ENCODE assay signal across 7 mouse cellular contexts in the genomic region with DNA sequence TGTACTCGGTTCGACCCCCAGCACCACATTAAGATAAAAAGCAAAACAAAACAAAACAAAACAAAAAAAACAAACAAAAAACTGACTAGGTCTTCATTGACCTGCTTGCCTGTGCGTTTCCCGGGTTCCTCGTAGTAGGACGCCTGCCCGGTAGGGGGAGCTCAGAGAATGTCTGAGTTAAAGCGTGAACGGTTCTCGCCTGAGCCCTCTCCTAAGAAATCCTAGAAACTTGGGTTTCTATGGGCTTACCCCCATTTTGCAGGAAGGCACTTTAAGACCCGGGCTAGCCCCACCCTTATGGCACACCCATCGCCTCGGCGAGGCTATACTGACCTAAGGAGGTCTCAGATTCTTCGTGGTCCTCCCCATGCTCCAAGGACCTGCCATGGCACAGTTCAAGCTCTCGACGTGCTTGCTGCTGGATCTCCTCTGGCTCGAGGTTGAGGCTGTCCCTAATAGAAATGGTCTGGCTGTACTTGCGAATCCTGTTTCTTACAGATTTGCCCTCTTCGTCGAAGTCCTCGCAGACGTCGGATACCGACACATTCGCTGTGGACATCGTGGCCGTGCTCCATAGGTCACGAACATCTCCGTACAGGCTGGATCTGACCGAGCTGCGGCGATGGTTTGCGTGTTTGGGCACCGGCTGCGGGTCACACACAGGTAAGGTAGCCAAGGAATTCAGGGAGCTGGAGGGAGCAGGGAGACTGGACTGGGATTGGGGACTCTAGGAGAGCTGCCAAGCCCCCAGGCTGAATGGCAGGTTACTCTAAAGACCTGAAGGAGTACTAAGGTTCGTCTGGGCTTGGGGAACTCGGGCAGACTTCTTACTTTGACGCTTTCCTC. TPM values are rescaled to one million over a fixed set of nuclear protein-coding genes. Genes with fewer than 3 reads are reported as not detected.
DNase-seq lines count a peak whose midpoint lies in the region; ATAC-seq and TF ChIP-seq lines count a peak whose summit lies in the region.

No protein-coding gene starts in this region.

- H3K27me3 ChIP-seq in heart, adult 2 months (ENCODE audit: control insufficient read depth, insufficient read depth, low read length), result peaks cover 13% of the 10 kb centered on the region
- H3K27me3 ChIP-seq in limb, embryonic 12.5 days, result peaks cover 76% of the 10 kb centered on the region
- H3K27me3 ChIP-seq in midbrain, embryonic 15.5 days (replicated peaks), result peaks cover 65% of the 10 kb centered on the region

- H3K4me1 ChIP-seq in cortical plate, adult 2 months (ENCODE audit: control insufficient read depth, insufficient read depth, low read length), result peaks cover 4% of the 10 kb centered on the region; the same call in 1 of the 2 replicates
- H3K4me1 ChIP-seq in heart, adult 2 months (ENCODE audit: control insufficient read depth, insufficient read depth, low read length), result peaks cover 10% of the 10 kb centered on the region
- peaks cover 33% of the 10 kb centered on the region for H3K4me1 ChIP-seq in limb, embryonic 12.5 days (replicated peaks)
- peaks cover 34% of the 10 kb centered on the region for H3K4me1 ChIP-seq in midbrain, embryonic 15.5 days

- no peak for TF ChIP-seq POLR2A in cortical plate, adult 2 months (IDR thresholded peaks at IDR 0.05; ENCODE audit: extremely low read depth, insufficient read depth, low read length)
- TF ChIP-seq POLR2A in heart, adult 2 months (IDR thresholded peaks at IDR 0.05; ENCODE audit: insufficient read depth, low read depth, low read length), result no peak

- H3K9me3 ChIP-seq in limb, embryonic 12.5 days, result peaks cover 6% of the 10 kb centered on the region; the same call in 1 of the 2 replicates
- H3K9me3 ChIP-seq in midbrain, embryonic 15.5 days, result no peaks in the 10 kb centered on the region

- WGBS in heart, adult 2 months, result 5% methylated on average over 39 of the region's 39 CpGs
- WGBS in limb, embryonic 12.5 days, result 5% methylated on average over 39 of the region's 39 CpGs
- WGBS in midbrain, embryonic 15.5 days, result 4% methylated on average over 39 of the region's 39 CpGs

- no peaks in the 10 kb centered on the region for H3K79me2 ChIP-seq in heart, adult 2 months (replicated peaks; ENCODE audit: control insufficient read depth, insufficient read depth, low read length)

- TF ChIP-seq CTCF in cortical plate, adult 2 months (IDR thresholded peaks at IDR 0.05; ENCODE audit: extremely low read depth, insufficient read depth, low read length), result peak; percentile 85
- peak; percentile 97 for TF ChIP-seq CTCF in heart, adult 2 months (IDR thresholded peaks at IDR 0.05)

- H3K27ac ChIP-seq in cortical plate, adult 2 months (ENCODE audit: insufficient read depth, low read length), result no peak overlapping the region
- no peak overlapping the region for H3K27ac ChIP-seq in heart, adult 2 months
- no peak overlapping the region for H3K27ac ChIP-seq in limb, embryonic 12.5 days
- H3K27ac ChIP-seq in midbrain, embryonic 15.5 days, result no peak overlapping the region

- ATAC-seq in limb, embryonic 12.5 days (ENCODE audit: insufficient number of reproducible peaks, insufficient read depth, low FRiP score, low TSS enrichment, low read depth), result no peak
- no peak for ATAC-seq in midbrain, embryonic 15.5 days (replicated peaks)

- peak overlapping the region; percentile 33 for H3K4me2 ChIP-seq in limb, embryonic 12.5 days
- 0 out of 2 replicates have a peak overlapping the region, but pooled peaks have one; percentile 14 for H3K4me2 ChIP-seq in midbrain, embryonic 15.5 days

- no peak overlapping the region for H3K4me3 ChIP-seq in cortical plate, adult 2 months (ENCODE audit: insufficient read depth, low read length)
- H3K4me3 ChIP-seq in heart, adult 2 months, result peak overlapping the region; percentile 29; the same call in 1 of the 2 replicates
- H3K4me3 ChIP-seq in limb, embryonic 12.5 days (replicated peaks), result peak overlapping the region; percentile 22
- H3K4me3 ChIP-seq in midbrain, embryonic 15.5 days, result peak overlapping the region; percentile 10; the same call in 1 of the 2 replicates

- peak; percentile 89 to 90 for DNase-seq in adrenal gland, adult 18-20 months (ENCODE audit: low spot score in 2 of 2)
- peak; percentile 85 to 91 for DNase-seq in heart, adult 2 months
- DNase-seq in kidney, adult 8-10 months, result peak; percentile 79 to 92
- peak; percentile 83 to 95 for DNase-seq in spleen, postnatal 4 days (ENCODE audit: low spot score in 2 of 2)

- peak overlapping the region; percentile 36 for H3K9ac ChIP-seq in heart, adult 2 months (ENCODE audit: low read depth, low read length)
- no peak overlapping the region for H3K9ac ChIP-seq in limb, embryonic 12.5 days (replicated peaks)
- no peak overlapping the region for H3K9ac ChIP-seq in midbrain, embryonic 15.5 days

- H3K36me3 ChIP-seq in heart, adult 2 months (ENCODE audit: control insufficient read depth, insufficient read depth, low read length), result no peaks in the 10 kb centered on the region
- H3K36me3 ChIP-seq in limb, embryonic 12.5 days, result no peaks in the 10 kb centered on the region
- H3K36me3 ChIP-seq in midbrain, embryonic 15.5 days (replicated peaks), result no peaks in the 10 kb centered on the region

- 0 out of 2 replicates have a peak, but pooled peaks have one; percentile 35 for TF ChIP-seq EP300 in heart, adult 2 months (IDR thresholded peaks at IDR 0.05; ENCODE audit: insufficient read depth, low read depth, low read length)

- intact Hi-C loops in heart, adult 2 months (cut with DNase I), result loop anchor here (1.0 to 2.0 kb wide), 4 partner anchors 14 to 96 kb away; no protein-coding TSS in a partner anchor

RNA-seq across cellular contexts. Expression of gene Catsperz, which starts 0.5 kb away (rescaled TPM):
- total RNA-seq in adrenal gland, adult 18-20 months (2021), result 1 to 10 TPM in 1 of 2 experiments, not detected in 1; 1.2 TPM
- 31.9 and 33.9 TPM in 2 replicates for polyA plus RNA-seq in cortical plate, adult 2 months (2012; rRNA removed)
- total RNA-seq in heart, adult 2 months (2021), result not detected
- polyA plus RNA-seq in heart, adult 2 months (2012; rRNA removed), result 0.23 and 0.64 TPM in 2 replicates
- polyA plus RNA-seq in limb, embryonic 12.5 days (2016; fragmentation: Nextera tagmentation; extraction: Ambion mirVana), result 1.0 TPM in 2 replicates
- polyA plus RNA-seq in midbrain, embryonic 15.5 days (2015; fragmentation: Nextera tagmentation; extraction: Ambion mirVana), result 1.1 and 1.3 TPM in 2 replicates

RNA-seq across cellular contexts. Expression of gene Esrra, which starts 3.1 kb away (rescaled TPM):
- total RNA-seq in adrenal gland, adult 18-20 months (2021), result 10 to 100 TPM; 38.7 to 63.0 TPM
- 59.2 and 62.9 TPM in 2 replicates for polyA plus RNA-seq in cortical plate, adult 2 months (2012; rRNA removed)
- total RNA-seq in heart, adult 2 months (2021), result 100 to 1,000 TPM; 156 to 180 TPM
- polyA plus RNA-seq in heart, adult 2 months (2012; rRNA removed), result 135 and 152 TPM in 2 replicates
- 6.4 and 8.5 TPM in 2 replicates for polyA plus RNA-seq in limb, embryonic 12.5 days (2016; fragmentation: Nextera tagmentation; extraction: Ambion mirVana)
- 16.2 and 18.9 TPM in 2 replicates for polyA plus RNA-seq in midbrain, embryonic 15.5 days (2015; fragmentation: Nextera tagmentation; extraction: Ambion mirVana)

RNA-seq across cellular contexts. Expression of gene Kcnk4, which starts 9.6 kb away (rescaled TPM):
- total RNA-seq in adrenal gland, adult 18-20 months (2021), result under 1 TPM; 0.23 to 0.35 TPM
- 57.1 and 59.0 TPM in 2 replicates for polyA plus RNA-seq in cortical plate, adult 2 months (2012; rRNA removed)
- total RNA-seq in heart, adult 2 months (2021), result not detected
- polyA plus RNA-seq in heart, adult 2 months (2012; rRNA removed), result 0.21 TPM in 1 of 2 replicates, not detected in the other
- polyA plus RNA-seq in limb, embryonic 12.5 days (2016; fragmentation: Nextera tagmentation; extraction: Ambion mirVana), result 0.40 and 0.60 TPM in 2 replicates
- 4.7 and 5.0 TPM in 2 replicates for polyA plus RNA-seq in midbrain, embryonic 15.5 days (2015; fragmentation: Nextera tagmentation; extraction: Ambion mirVana)

RNA-seq across cellular contexts. Expression of gene Prdx5, which starts 14.8 kb away (rescaled TPM):
- 100 to 1,000 TPM; 303 to 375 TPM for total RNA-seq in adrenal gland, adult 18-20 months (2021)
- polyA plus RNA-seq in cortical plate, adult 2 months (2012; rRNA removed), result 366 and 368 TPM in 2 replicates
- total RNA-seq in heart, adult 2 months (2021), result 100 to 1,000 TPM; 651 to 766 TPM
- polyA plus RNA-seq in heart, adult 2 months (2012; rRNA removed), result 411 and 490 TPM in 2 replicates
- polyA plus RNA-seq in limb, embryonic 12.5 days (2016; fragmentation: Nextera tagmentation; extraction: Ambion mirVana), result 158 and 164 TPM in 2 replicates
- 325 and 351 TPM in 2 replicates for polyA plus RNA-seq in midbrain, embryonic 15.5 days (2015; fragmentation: Nextera tagmentation; extraction: Ambion mirVana)

RNA-seq across cellular contexts. Expression of gene Trmt112, which starts 15.2 kb away (rescaled TPM):
- total RNA-seq in adrenal gland, adult 18-20 months (2021), result 100 to 1,000 TPM in 1 of 2 experiments, 10 to 100 TPM in 1; 83.2 to 110 TPM
- polyA plus RNA-seq in cortical plate, adult 2 months (2012; rRNA removed), result 95.8 and 96.5 TPM in 2 replicates
- 10 to 100 TPM; 32.0 to 38.5 TPM for total RNA-seq in heart, adult 2 months (2021)
- 67.9 and 71.5 TPM in 2 replicates for polyA plus RNA-seq in heart, adult 2 months (2012; rRNA removed)
- 165 and 167 TPM in 2 replicates for polyA plus RNA-seq in limb, embryonic 12.5 days (2016; fragmentation: Nextera tagmentation; extraction: Ambion mirVana)
- 101 and 105 TPM in 2 replicates for polyA plus RNA-seq in midbrain, embryonic 15.5 days (2015; fragmentation: Nextera tagmentation; extraction: Ambion mirVana)

Comparison
In these comparisons a context has a peak if more than half of its experiments do, and no peak if none do; other contexts are left out.
1. RNA of gene Catsperz, which starts 0.5 kb away (polyA plus RNA-seq): 31.9 to 33.9 TPM in cortical plate, adult 2 months; 1.1 to 1.3 TPM in midbrain, embryonic 15.5 days, 1.0 TPM in limb, embryonic 12.5 days and 0.23 to 0.64 TPM in heart, adult 2 months; every median in the first group is over 10 times any median in the second.
2. Peak in every context shown above with its lines, with median percentiles within 50 percentile points of each other: DNase-seq.